Mouse (Mus musculus) G1E (cell line): ENCODE measurements around the gene Morn1.

Experiments
- CTCF ChIP-seq: IDR thresholded peaks from 2 replicates; pipeline ENCODE4 v1.5.1; 2012; ENCODE audit warnings: low read depth, low read length, inconsistent platforms, mixed read lengths
- GATA1 ChIP-seq: IDR thresholded peaks from 2 replicates; pipeline ENCODE4 v1.6.1; 2012; ENCODE audit warnings: borderline replicate concordance, low read length, inconsistent platforms, mixed read lengths
- POLR2AphosphoS5 ChIP-seq: IDR thresholded peaks from 2 replicates; pipeline ENCODE4 v1.6.1; 2012; ENCODE audit warnings: low read depth, low read length, inconsistent platforms; ENCODE audit not compliant: insufficient replicate concordance
- TAL1 ChIP-seq: conservative IDR thresholded peaks from 2 replicates; pipeline ENCODE4 v1.6.1; 2012; ENCODE audit warnings: low read depth, low read length, inconsistent platforms, mixed read lengths

DNA sequence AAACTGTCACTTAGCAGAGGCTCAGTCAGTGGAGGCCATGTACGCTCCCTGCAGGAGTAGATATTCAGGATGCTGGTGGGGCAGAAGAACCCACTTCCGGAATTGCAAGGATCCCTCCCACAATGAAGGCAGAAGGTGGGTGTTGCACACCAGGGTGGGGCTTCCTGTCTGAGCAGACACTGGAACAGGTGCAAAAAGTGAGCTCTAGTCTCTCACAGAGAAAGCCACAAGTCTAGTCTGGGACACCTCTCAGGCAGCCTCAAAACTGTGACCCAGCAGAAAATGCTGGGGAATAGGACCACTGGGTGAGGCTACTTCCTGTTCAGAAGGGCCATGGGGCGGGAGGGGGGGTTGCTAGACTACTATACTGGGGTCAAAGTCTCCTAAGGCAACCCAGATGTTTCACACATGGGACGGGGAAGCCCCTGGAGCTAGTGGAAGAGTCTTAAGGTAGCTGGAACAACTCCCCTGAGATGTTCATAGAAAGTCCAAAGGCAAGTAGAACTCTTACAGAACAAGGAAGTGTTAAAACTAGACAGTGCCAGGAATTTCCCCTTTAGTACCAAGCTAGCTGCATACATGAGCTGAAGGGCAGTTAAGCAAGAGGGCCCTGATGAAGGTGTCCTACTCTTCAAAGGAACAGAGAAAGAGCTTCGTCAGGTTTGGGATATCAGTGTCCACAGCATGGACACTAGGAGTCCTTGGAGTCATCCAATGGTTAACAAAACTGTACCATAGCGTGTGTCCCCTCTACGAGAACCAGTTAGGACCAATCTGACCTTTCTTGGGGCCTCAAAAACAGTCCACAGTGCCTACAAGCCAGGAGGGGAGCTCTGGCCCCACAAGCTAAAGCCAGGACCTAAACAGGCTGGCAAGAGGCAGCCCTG is 76.3 kb downstream of the Morn1 start:
- no peak for TF ChIP-seq CTCF
- no peak for TF ChIP-seq POLR2AphosphoS5
- no peak for TF ChIP-seq GATA1
- no peak for TF ChIP-seq TAL1
